Mouse (Mus musculus): ENCODE data around the gene Snrpf. TPM values are rescaled to one million over a fixed set of nuclear protein-coding genes. Genes with fewer than 3 reads are reported as not detected.

The Snrpf gene
- polyA plus RNA-seq, 1 experiment from 2014 or later = 70.9 TPM

Other genes with a start within 250 kb of the Snrpf start
- gene Lta4h, start 136.3 kb downstream of the Snrpf start, polyA plus RNA-seq (2015; fragmentation: Nextera tagmentation; extraction: Ambion mirVana) = 386 and 413 TPM in 2 replicates
- gene Hal, start 100.9 kb downstream of the Snrpf start, polyA plus RNA-seq (2015; fragmentation: Nextera tagmentation; extraction: Ambion mirVana) = 0.19 and 0.80 TPM in 2 replicates
- 0.19 and 0.25 TPM in 2 replicates for gene Amdhd1, start 49.7 kb downstream of the Snrpf start, polyA plus RNA-seq (2015; fragmentation: Nextera tagmentation; extraction: Ambion mirVana)
- gene Ccdc38, start 49.1 kb downstream of the Snrpf start, polyA plus RNA-seq (2015; fragmentation: Nextera tagmentation; extraction: Ambion mirVana) = 0.11 and 0.13 TPM in 2 replicates
- 2.8 and 5.0 TPM in 2 replicates for gene Ntn4, start 51.0 kb upstream of the Snrpf start, polyA plus RNA-seq (2015; fragmentation: Nextera tagmentation; extraction: Ambion mirVana)
- gene Usp44, start 241.8 kb upstream of the Snrpf start, polyA plus RNA-seq (2015; fragmentation: Nextera tagmentation; extraction: Ambion mirVana) = 0.20 and 0.47 TPM in 2 replicates

Measured in heart, embryonic 16.5 days (tissue).